Mouse (Mus musculus): ENCODE results near the gene Ccdc144b. TPM values are rescaled to one million over a fixed set of nuclear protein-coding genes. Genes with fewer than 3 reads are reported as not detected.

Ccdc144b gene
- polyA plus RNA-seq, 1 experiment from 2014 or later: not detected

GRCm38 (mm10) chr3:36060096-36060850 lies 6.9 kb upstream of the Ccdc144b start:
- Histone ChIP-seq H3K4me3 (ENCODE audit: low read depth, low read length) (no peak overlapping the region), H3K36me3 (ENCODE audit: control insufficient read depth, insufficient read depth, low read length) (no peaks in the 10 kb centered on the region), H3K9ac (ENCODE audit: low read length) (no peak overlapping the region), H3K9me3 (replicated peaks; ENCODE audit: control insufficient read depth, low read length) (no peaks in the 10 kb centered on the region), H3K27ac (ENCODE audit: low read depth, low read length) (no peak overlapping the region), H3K4me2 (ENCODE audit: low read length) (no peak overlapping the region), H3K4me1 (ENCODE audit: control insufficient read depth, insufficient read depth, low read length) (no peaks in the 10 kb centered on the region), H3K27me3 (replicated peaks; ENCODE audit: control insufficient read depth, insufficient read depth, low read length) (no peaks in the 10 kb centered on the region)
- ATAC-seq (no peak), DNase-seq (ENCODE audit: low spot score) (peak; percentile 78)
- WGBS: 34% methylated on average over 8 of the region's 8 CpGs

DNA sequence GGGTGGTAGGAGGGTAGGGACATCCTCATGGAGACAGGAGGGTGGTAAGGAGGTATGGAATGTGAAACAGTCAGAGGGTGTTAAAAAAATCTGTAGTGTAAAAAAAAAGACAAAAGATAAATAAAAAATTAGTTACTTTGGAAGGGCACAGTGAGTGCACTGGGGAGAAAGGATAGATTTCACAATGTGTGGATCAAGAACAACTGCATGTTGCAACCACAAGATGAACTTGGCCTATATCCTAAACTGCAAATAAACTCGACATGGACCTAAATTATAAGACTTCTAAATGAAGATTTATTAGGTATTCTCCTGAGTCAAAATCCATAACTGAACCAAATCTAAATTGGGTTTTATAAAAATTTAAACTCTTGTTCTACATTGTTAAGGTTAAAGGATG lies 4.2 kb downstream of the Ccdc144b start:
- Histone ChIP-seq H3K27me3 (replicated peaks; ENCODE audit: control insufficient read depth, insufficient read depth, low read length) (no peaks in the 10 kb centered on the region), H3K9ac (ENCODE audit: low read length) (no peak overlapping the region), H3K4me2 (ENCODE audit: low read length) (no peak overlapping the region), H3K4me1 (ENCODE audit: control insufficient read depth, insufficient read depth, low read length) (no peaks in the 10 kb centered on the region), H3K4me3 (ENCODE audit: low read depth, low read length) (no peak overlapping the region), H3K9me3 (replicated peaks; ENCODE audit: control insufficient read depth, low read length) (no peaks in the 10 kb centered on the region), H3K36me3 (ENCODE audit: control insufficient read depth, insufficient read depth, low read length) (no peaks in the 10 kb centered on the region), H3K27ac (ENCODE audit: low read depth, low read length) (no peak overlapping the region)
- WGBS: 79% methylated on average over 1 of the region's 1 CpGs
- ATAC-seq: no peak
- no peak for DNase-seq (ENCODE audit: low spot score)

DNA sequence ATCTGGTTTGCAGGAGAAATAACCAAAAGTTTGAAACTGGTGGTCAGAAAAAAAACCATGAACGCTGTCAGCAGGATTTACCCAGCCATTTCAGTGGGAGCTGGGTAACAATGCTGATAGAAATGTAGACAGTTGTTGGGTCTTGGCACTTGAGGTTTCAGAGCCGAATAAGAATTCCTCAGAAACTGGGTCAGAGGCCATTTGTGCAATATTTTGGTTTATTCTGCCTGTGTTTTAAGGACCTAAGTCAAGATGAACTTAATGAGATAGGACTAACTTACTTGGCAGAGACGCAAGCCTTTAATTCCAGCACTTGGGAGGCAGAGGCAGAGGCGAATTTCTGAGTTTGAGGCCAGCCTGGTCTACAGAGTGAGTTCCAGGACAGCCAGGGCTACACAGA lies 8.3 kb downstream of the Ccdc144b start:
- Histone ChIP-seq H3K9me3 (replicated peaks; ENCODE audit: control insufficient read depth, low read length) (no peaks in the 10 kb centered on the region), H3K27me3 (replicated peaks; ENCODE audit: control insufficient read depth, insufficient read depth, low read length) (no peaks in the 10 kb centered on the region), H3K4me2 (ENCODE audit: low read length) (no peak overlapping the region), H3K4me1 (ENCODE audit: control insufficient read depth, insufficient read depth, low read length) (no peaks in the 10 kb centered on the region), H3K36me3 (ENCODE audit: control insufficient read depth, insufficient read depth, low read length) (no peaks in the 10 kb centered on the region), H3K4me3 (ENCODE audit: low read depth, low read length) (no peak overlapping the region), H3K9ac (ENCODE audit: low read length) (no peak overlapping the region), H3K27ac (ENCODE audit: low read depth, low read length) (no peak overlapping the region)
- 83% methylated on average over 4 of the region's 4 CpGs for WGBS
- DNase-seq (ENCODE audit: low spot score): no peak
- ATAC-seq: no peak

- Histone ChIP-seq H3K27me3 (replicated peaks; ENCODE audit: control insufficient read depth, insufficient read depth, low read length) (no peaks in the 10 kb centered on the region), H3K4me1 (ENCODE audit: control insufficient read depth, insufficient read depth, low read length) (no peaks in the 10 kb centered on the region), H3K9me3 (replicated peaks; ENCODE audit: control insufficient read depth, low read length) (no peaks in the 10 kb centered on the region), H3K9ac (ENCODE audit: low read length) (no peak overlapping the region), H3K27ac (ENCODE audit: low read depth, low read length) (no peak overlapping the region), H3K4me3 (ENCODE audit: low read depth, low read length) (no peak overlapping the region), H3K4me2 (ENCODE audit: low read length) (no peak overlapping the region), H3K36me3 (ENCODE audit: control insufficient read depth, insufficient read depth, low read length) (no peaks in the 10 kb centered on the region)
- no peak for ATAC-seq
- DNase-seq (ENCODE audit: low spot score): no peak
These were observed 8.8 kb downstream of the Ccdc144b start for GRCm38 (mm10) chr3:36044520-36044919.

DNA sequence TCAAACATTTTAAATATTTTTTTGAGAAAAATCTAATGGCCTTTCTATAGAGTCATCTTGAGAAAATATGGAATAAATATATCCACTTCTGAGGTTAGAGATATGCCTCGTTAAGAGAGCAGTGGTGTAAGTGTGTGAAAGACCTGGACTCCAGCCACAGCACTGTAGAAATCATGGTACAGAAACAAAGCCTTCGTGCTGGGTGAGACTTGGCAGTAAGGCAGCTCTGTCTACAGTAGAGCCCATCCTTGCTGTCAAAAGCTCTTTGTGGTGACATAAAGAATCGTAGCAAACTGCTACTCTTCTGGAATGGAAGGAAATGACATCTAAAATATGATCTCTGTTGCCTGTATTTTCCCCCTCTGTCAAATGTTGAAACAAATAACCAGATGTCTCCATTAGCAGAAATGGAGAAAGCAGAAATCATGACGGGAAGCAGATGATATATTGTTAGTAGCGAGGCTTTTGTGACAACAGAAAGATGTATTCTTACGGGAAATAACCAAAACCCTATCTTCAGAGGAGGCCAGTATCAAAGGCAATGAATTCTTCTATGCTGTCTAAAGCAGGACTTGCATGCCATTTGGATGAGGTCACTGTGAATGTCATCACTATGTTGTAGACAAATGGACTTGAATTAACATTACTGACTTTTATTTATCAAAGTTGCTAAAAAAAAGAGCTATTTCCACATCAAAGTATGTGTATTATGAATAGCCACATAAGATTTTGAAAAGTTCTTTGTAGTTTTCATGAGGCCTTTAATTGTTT lies 21.4 kb downstream of the Ccdc144b start:
- Histone ChIP-seq H3K36me3 (ENCODE audit: control insufficient read depth, insufficient read depth, low read length) (no peaks in the 10 kb centered on the region), H3K9me3 (replicated peaks; ENCODE audit: control insufficient read depth, low read length) (no peaks in the 10 kb centered on the region), H3K4me1 (ENCODE audit: control insufficient read depth, insufficient read depth, low read length) (no peaks in the 10 kb centered on the region), H3K4me2 (ENCODE audit: low read length) (no peak overlapping the region), H3K27me3 (replicated peaks; ENCODE audit: control insufficient read depth, insufficient read depth, low read length) (no peaks in the 10 kb centered on the region), H3K27ac (ENCODE audit: low read depth, low read length) (no peak overlapping the region), H3K4me3 (ENCODE audit: low read depth, low read length) (no peak overlapping the region), H3K9ac (ENCODE audit: low read length) (no peak overlapping the region)
- ATAC-seq (no peak), DNase-seq (ENCODE audit: low spot score) (peak; percentile 47)
- 47% methylated on average over 6 of the region's 6 CpGs for WGBS

DNA sequence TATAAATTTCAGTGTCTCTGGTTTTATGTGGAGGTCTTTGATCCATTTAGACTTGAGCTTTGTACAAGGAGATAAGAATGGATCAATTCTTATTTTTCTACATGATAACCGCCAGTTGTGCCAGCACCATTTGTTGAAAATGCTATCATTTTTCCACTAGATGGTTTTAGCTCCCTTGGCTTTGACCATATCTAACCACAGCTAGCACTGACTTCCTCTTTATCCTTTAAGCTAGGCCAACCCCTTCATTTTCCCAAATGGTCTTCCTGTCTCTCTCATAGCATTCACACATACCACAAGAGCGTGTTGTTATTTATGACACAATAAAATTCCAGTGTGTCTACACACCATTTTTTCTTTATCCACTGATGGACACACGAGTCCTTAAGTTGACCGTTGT lies 23.4 kb downstream of the Ccdc144b start:
- Histone ChIP-seq H3K27ac (ENCODE audit: low read depth, low read length) (no peak overlapping the region), H3K4me1 (ENCODE audit: control insufficient read depth, insufficient read depth, low read length) (no peaks in the 10 kb centered on the region), H3K4me3 (ENCODE audit: low read depth, low read length) (no peak overlapping the region), H3K4me2 (ENCODE audit: low read length) (no peak overlapping the region), H3K9me3 (replicated peaks; ENCODE audit: control insufficient read depth, low read length) (no peaks in the 10 kb centered on the region), H3K27me3 (replicated peaks; ENCODE audit: control insufficient read depth, insufficient read depth, low read length) (no peaks in the 10 kb centered on the region), H3K9ac (ENCODE audit: low read length) (no peak overlapping the region), H3K36me3 (ENCODE audit: control insufficient read depth, insufficient read depth, low read length) (no peaks in the 10 kb centered on the region)
- ATAC-seq: no peak
- DNase-seq (ENCODE audit: low spot score): no peak
- 91% methylated on average over 4 of the region's 4 CpGs for WGBS

DNA sequence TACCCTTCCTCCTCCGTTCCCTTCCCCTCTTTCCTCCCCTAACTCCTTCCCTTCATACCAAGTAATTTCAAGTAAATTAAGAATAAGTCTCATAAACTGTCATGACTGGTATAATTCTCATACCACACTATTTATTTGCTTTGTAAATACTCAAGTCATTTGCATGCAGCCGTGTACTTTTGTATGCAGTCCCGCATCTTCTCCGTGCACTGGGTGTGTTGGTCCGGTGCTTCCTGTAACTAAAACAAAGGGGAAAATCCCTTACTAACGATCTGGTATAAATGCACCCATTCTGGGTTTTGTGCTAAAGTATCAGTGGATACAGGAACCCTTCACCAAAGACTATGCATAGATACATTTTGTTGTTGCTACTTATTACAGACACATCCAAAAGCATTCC lies 27.6 kb downstream of the Ccdc144b start:
- no peaks in the 10 kb centered on the region for H3K9me3 ChIP-seq (replicated peaks; ENCODE audit: control insufficient read depth, low read length)
- no peaks in the 10 kb centered on the region for H3K36me3 ChIP-seq (ENCODE audit: control insufficient read depth, insufficient read depth, low read length)
- H3K4me1 ChIP-seq (ENCODE audit: control insufficient read depth, insufficient read depth, low read length): no peaks in the 10 kb centered on the region
- no peaks in the 10 kb centered on the region for H3K27me3 ChIP-seq (replicated peaks; ENCODE audit: control insufficient read depth, insufficient read depth, low read length)
- ATAC-seq: no peak
- no peak overlapping the region for H3K4me3 ChIP-seq (ENCODE audit: low read depth, low read length)
- 48% methylated on average over 6 of the region's 6 CpGs for WGBS
- no peak overlapping the region for H3K9ac ChIP-seq (ENCODE audit: low read length)
- H3K4me2 ChIP-seq (ENCODE audit: low read length): no peak overlapping the region
- no peak overlapping the region for H3K27ac ChIP-seq (ENCODE audit: low read depth, low read length)
- no peak for DNase-seq (ENCODE audit: low spot score)

- no peak overlapping the region for H3K4me2 ChIP-seq (ENCODE audit: low read length)
- no peaks in the 10 kb centered on the region for H3K4me1 ChIP-seq (ENCODE audit: control insufficient read depth, insufficient read depth, low read length)
- H3K9me3 ChIP-seq (replicated peaks; ENCODE audit: control insufficient read depth, low read length): no peaks in the 10 kb centered on the region
- H3K27me3 ChIP-seq (replicated peaks; ENCODE audit: control insufficient read depth, insufficient read depth, low read length): no peaks in the 10 kb centered on the region
- H3K27ac ChIP-seq (ENCODE audit: low read depth, low read length): no peak overlapping the region
- ATAC-seq (no peak), DNase-seq (ENCODE audit: low spot score) (no peak)
- WGBS: 82% methylated on average over 3 of the region's 3 CpGs
- H3K36me3 ChIP-seq (ENCODE audit: control insufficient read depth, insufficient read depth, low read length): no peaks in the 10 kb centered on the region
- no peak overlapping the region for H3K9ac ChIP-seq (ENCODE audit: low read length)
- no peak overlapping the region for H3K4me3 ChIP-seq (ENCODE audit: low read depth, low read length)
These were observed 42.1 kb downstream of the Ccdc144b start for GRCm38 (mm10) chr3:36011239-36011638.
